Mouse (Mus musculus) lung, postnatal 25 days (tissue): ENCODE results near the gene Gm49318.
"Not testable (repeated sequence)": the region's sequence is repeated elsewhere in the genome, so short reads cannot be mapped to it uniquely, and the experiment has no call there.

Source experiments
- DNase-seq: peaks from one replicate; pipeline ENCODE4 v3.0.0; 2022; ENCODE audit warnings: low spot score

Gm49318 gene

GRCm38 (mm10) chr9:22070791-22071573 is at the start of gene Gm49318, which contains the start of gene Zfp653:
Gm49318 (minus strand) TSS chr9:22071259.
Zfp653 (minus strand) TSS chr9:22071376.
- peak; percentile 98 for DNase-seq

- no peak for DNase-seq
These were observed 48.5 kb upstream of the Gm49318 start for GRCm38 (mm10) chr9:22119543-22119942.

DNA sequence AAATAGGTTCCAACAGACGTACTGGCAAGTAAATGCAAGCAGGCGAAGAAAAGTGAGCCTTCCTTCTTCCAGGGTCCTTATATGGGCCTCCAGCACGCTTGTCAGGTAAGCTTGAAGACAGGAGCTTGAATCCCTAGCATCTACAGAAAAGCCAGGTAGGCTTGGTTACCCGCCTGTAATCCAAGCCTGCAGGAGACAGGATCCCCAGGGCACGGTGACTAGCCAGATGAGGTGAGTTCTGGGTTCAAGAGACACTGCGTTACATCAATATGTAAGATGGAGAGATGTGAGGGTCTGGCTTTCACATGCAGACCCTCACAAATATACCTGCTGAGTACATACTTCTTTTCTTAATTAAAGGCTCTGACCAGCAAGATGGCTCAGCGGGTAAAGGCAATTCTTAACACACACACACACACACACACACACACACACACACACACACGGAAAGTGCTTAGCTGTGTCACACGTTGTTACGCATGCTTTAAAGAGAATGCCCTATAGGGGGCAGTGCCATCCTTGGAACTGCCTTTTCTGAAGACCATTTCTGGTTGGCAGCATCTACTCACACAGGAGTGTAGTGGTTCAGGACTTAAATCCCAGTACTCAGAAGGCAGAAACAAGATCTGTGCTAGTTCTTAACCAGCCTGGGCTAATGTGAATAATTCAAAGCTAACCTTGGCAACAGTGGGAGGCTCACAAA is 46.8 kb upstream of the Gm49318 start:
- DNase-seq: peak; percentile 76

- peak; percentile 96 for DNase-seq
These were observed 45.8 kb upstream of the Gm49318 start, which contains the start of gene Elof1 for GRCm38 (mm10) chr9:22116740-22117426. Elof1 (minus strand) TSS chr9:22117172.

DNA sequence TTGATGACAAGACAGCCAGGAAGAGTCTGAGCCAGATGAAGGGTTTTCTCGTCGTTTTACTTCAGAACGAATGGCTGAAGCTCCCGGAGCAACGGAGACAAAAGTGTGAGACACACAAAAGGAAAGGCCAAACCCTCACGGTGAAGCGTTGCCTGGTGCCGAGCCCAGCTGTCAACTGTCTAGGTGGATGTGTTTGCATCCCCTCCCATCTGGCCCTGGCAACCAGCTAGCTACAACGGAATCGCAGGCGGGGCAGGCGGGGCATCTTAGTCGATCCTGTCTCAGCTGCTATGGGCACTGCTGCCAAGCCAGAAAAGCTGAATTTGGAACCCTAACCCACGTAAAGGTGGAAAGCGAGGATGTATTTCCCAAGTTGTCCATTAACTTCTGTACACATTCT is 45.0 kb upstream of the Gm49318 start:
- no peak for DNase-seq

GRCm38 (mm10) chr9:22115635-22116034 is 44.6 kb upstream of the Gm49318 start:
- DNase-seq: no peak

- DNase-seq: no peak
These were observed 37.1 kb upstream of the Gm49318 start for GRCm38 (mm10) chr9:22108194-22108593.

DNA sequence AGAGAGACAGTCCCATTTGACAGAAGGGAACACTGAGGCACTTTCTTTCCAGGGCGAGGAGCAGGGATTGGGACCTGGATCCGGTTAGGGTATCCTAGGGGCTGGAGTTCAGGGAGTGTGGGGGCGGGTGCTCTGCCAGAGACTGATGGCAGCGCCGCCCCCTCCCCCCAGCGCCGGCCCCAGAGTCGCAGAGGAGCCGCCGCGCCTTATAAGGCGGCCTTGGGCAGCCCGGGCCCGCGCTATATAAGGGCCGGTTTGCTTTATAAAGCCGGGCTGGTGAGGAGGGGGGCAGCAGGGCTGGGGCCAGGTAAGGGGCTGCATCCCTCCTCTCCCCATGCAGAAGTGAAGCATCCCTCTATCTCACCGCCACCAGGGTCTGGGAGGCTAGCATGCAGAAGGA is 28.9 kb upstream of the Gm49318 start:
- DNase-seq: no peak

DNA sequence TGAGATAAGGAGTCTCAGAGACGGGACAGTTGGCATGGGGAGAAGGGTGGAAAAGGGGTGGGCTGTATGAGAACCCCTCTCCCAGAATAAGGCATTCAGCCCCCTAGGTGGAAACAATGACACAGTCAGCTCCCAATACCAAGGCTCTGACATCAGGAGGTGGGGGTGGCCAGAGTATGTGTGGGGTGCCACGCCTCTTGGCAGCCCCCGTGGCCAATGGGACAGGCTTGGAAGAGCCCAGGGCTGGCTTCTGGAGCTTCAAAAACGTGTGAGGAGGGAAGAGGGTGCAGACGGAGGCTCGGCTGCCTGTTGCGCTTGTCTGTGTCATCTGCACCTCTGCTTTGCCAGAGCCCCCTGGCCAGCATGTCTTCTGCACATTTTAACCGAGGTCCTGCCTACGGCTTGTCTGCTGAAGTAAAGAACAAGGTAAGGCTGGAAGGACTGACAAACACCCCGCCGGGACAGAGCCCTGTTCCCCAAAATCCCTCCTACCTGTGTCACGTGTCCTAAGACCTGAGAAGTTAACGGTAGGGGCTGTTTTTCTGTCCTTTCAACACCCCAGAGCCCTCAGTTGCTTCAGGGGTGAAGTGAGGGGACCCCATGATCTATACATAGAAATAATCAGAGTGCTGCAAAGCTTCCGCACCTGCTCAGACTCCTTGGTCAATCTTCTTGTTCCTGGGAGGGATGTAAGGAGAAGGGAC is 28.1 kb upstream of the Gm49318 start, which contains the start of gene Cnn1:
Cnn1 (plus strand) TSS at position 224 of the 704 bp plus-strand sequence.
- peak; percentile 16 for DNase-seq

GRCm38 (mm10) chr9:22095854-22096307 is 24.8 kb upstream of the Gm49318 start:
- peak; percentile 87 for DNase-seq

DNA sequence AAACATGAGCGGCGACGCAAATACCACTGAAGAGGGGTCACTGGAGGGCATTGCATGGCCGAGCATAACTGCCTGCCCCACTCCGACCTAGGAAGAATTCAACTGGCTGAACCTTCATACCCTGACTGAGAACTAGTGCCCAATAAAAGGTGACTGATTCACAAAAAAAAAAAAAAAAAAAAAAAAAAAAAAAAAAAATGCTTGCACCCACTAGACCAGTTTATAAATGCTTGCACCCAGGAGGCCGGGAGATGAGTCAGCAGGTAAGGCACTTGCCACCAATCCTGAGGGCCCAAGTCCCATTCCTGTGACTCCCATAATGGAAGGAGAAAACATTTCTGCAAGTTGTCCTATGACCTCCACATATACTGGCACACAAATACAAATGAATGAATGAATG is 21.7 kb upstream of the Gm49318 start:
- DNase-seq: no peak

- no peak for DNase-seq
These were observed 18.9 kb upstream of the Gm49318 start for GRCm38 (mm10) chr9:22089986-22090385.

DNA sequence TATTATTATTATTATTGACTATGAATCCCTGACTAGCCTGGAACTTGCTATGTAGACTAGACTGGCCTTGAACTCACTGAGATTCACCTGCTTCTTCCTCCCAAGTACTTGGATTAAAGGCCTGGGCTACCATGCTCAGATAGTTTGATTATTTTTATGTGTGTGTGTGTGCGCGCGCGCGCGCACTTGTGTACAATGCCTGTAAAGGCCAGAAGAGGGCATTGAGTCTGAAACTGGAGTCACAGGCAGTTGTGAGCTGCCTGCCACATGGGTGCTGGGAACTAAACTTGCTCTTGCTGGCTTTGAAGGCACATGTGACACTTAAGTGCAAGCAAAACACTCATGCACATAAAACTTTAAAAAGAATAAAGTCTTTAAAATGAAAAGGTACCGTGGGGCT is 18.2 kb upstream of the Gm49318 start:
- DNase-seq: no peak

DNA sequence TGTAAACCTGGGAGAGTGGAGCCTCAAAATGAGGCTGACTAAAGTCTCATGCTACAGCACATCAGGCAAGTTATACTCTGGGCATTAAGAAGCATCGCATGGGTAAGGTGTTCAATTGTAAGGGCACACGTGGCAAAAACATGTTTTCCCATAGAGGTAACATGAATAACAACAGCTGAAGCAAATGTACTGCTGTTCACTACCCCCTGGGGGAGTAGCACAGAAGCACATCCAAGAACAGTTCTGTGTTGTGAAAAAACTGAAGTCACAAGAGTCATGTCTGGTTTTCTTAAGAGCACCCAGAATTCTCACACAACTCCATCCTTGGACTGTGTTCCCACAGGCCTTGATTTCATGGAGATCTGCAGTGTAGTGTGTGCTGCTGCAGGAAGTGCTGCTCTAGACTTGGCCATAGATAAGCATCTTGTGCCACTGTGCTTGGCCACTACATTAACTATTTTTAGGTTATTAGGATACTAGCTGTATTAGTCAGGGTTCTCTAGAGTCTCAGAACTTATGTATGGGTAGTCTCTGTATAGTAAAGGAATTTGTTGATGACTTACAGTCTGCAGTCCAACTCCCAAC is 16.1 kb upstream of the Gm49318 start:
- DNase-seq: no peak

DNA sequence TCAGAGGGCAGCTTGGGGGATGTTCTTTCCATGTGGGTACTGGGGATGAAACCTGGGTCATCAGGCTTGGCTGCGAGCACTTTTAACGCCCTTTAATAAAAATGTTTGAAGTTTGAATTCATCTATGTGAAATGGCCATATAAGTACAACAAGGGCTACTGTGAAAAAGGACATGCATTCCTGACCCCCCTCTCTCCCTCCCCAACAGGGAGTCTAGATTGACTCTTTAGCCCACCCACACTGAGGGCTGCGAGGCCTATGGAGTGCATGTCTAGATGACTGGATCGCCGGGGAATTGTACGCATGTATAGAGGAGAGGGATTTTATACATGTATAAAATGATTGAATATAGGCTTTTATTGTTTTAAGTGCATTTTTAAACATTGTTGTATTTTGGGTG is 15.0 kb upstream of the Gm49318 start:
- no peak for DNase-seq

- peak; percentile 97 for DNase-seq
These were observed 14.2 kb upstream of the Gm49318 start, which contains the start of gene Ecsit for GRCm38 (mm10) chr9:22085022-22085834. Ecsit (minus strand) TSS chr9:22085438.

GRCm38 (mm10) chr9:22084667-22085021 is 13.6 kb upstream of the Gm49318 start:
- DNase-seq: no peak

DNA sequence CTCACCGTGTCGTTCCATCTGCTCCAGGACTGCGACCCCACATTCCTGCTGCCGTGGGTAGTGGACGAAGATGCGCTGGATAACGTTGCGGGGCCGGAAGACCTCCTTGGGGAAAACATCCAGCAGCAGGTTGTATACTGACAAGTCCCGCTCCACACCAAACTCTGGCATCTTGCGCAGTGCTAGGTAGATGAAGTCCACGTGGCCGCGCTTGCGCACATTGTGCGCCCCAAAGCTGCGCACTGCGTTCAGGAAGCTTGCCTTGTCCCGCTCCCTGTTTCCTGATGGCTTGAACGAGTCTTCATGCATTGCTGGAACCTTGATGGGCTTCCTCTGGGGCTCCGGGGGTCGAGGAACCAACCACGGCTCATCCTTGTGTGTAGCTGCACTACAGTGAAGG is 5.2 kb upstream of the Gm49318 start:
- no peak for DNase-seq

- not testable (repeated sequence) for DNase-seq
These were observed 4.7 kb upstream of the Gm49318 start for GRCm38 (mm10) chr9:22075778-22076177.

DNA sequence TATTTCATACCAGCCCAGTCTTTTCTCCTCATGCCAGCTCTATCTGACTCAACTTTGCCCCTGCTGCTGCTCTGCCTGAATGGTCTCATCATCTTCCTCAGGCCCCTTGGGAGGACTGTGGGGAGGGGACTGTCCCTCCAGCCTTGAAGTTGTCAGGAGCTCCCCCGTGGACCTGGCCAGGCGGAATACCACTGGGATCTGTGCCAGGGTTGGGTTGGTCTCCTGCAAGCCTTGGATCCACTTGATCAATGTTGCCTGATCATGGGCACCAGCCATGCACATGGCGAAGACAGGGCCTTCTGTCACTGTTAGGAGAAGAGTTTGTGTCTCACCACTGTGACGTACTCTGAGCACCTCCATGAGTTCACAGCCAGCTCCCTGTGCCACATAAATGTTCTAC is 1.2 kb upstream of the Gm49318 start:
- DNase-seq: no peak
